Mouse (Mus musculus) T-cell, adult 2 months (primary cell): ENCODE results near the gene Fads3.

Experiments
- DNase-seq: peaks from one replicate; pipeline ENCODE4 v3.0.0; 2022; ENCODE audit warnings: low spot score

The Fads3 gene

GRCm38 (mm10) chr19:10041388-10042148, at the start of gene Fads3:
Gene Fads3, plus strand, starts transcription at chr19:10041569.
- no peak for DNase-seq

GRCm38 (mm10) chr19:9992011-9992958, 49.1 kb upstream of the Fads3 start:
- no peak for DNase-seq

- DNase-seq: peak; percentile 78
These were observed 48.2 kb upstream of the Fads3 start for GRCm38 (mm10) chr19:9993036-9993656.

- no peak for DNase-seq
These were observed 43.9 kb upstream of the Fads3 start for GRCm38 (mm10) chr19:9997204-9998062.

GRCm38 (mm10) chr19:9998063-9998416, 43.3 kb upstream of the Fads3 start:
- no peak for DNase-seq

GRCm38 (mm10) chr19:9998736-9999486, 42.5 kb upstream of the Fads3 start:
- no peak for DNase-seq

GRCm38 (mm10) chr19:10000330-10000729, 41.0 kb upstream of the Fads3 start:
- DNase-seq: no peak

GRCm38 (mm10) chr19:10001206-10001969, 40.0 kb upstream of the Fads3 start, which contains the start of the genes Best1 and Rab3il1:
Gene Best1, minus strand, starts transcription at chr19:10001633.
Gene Rab3il1, plus strand, starts transcription at chr19:10001669.
- DNase-seq: no peak

- no peak for DNase-seq
These were observed 37.7 kb upstream of the Fads3 start for GRCm38 (mm10) chr19:10003696-10004095.

GRCm38 (mm10) chr19:10011408-10011807, 30.0 kb upstream of the Fads3 start:
- DNase-seq: no peak

GRCm38 (mm10) chr19:10012827-10013278, 28.5 kb upstream of the Fads3 start:
- no peak for DNase-seq

GRCm38 (mm10) chr19:10013348-10013747, 28.0 kb upstream of the Fads3 start:
- no peak for DNase-seq

GRCm38 (mm10) chr19:10013913-10014312, 27.5 kb upstream of the Fads3 start:
- DNase-seq: no peak

- DNase-seq: no peak
These were observed 26.5 kb upstream of the Fads3 start for GRCm38 (mm10) chr19:10014824-10015223.

GRCm38 (mm10) chr19:10015442-10015841, 25.9 kb upstream of the Fads3 start:
- DNase-seq: no peak

- no peak for DNase-seq
These were observed 25.2 kb upstream of the Fads3 start for GRCm38 (mm10) chr19:10016151-10016550.

GRCm38 (mm10) chr19:10017637-10018526, 23.5 kb upstream of the Fads3 start:
- DNase-seq: peak; percentile 16

- DNase-seq: no peak
These were observed 22.9 kb upstream of the Fads3 start for GRCm38 (mm10) chr19:10018527-10018818.

GRCm38 (mm10) chr19:10019214-10019760, 22.1 kb upstream of the Fads3 start:
- DNase-seq: no peak
